Mouse (Mus musculus) kidney, postnatal 0 days (tissue): ENCODE data around the gene Slc25a18. TPM values are rescaled to one million over a fixed set of nuclear protein-coding genes. Genes with fewer than 3 reads are reported as not detected.

Experiments used
- ATAC-seq: fragments of 200-750 bp; cut with Nextera tagmentation; replicated peaks from 2 replicates; pipeline ENCODE4 v1.8.0; 2017; ENCODE audit warnings: low read depth, moderate number of reproducible peaks, moderate TSS enrichment, moderate library complexity; ENCODE audit not compliant: low FRiP score
- DNase-seq: peaks from one replicate; pipeline ENCODE4 v3.0.0-alpha.2; 2016; ENCODE audit warnings: low spot score
- H3K27ac ChIP-seq: fragments of 300-500 bp; sonication (generic); 2 replicates; pipeline ENCODE4 v1.5.1; 2014; ENCODE audit warnings: mild to moderate bottlenecking
- H3K27me3 ChIP-seq: fragments of 300-500 bp; sonication (generic); 2 replicates; pipeline ENCODE4 v1.6.1; 2014; ENCODE audit warnings: low read length, mixed read lengths; ENCODE audit not compliant: insufficient read depth
- H3K36me3 ChIP-seq: fragments of 300-500 bp; sonication (generic); 2 replicates; pipeline ENCODE4 v1.6.1; 2014; ENCODE audit warnings: low read length, mixed read lengths; ENCODE audit not compliant: insufficient read depth
- H3K4me1 ChIP-seq: fragments of 300-500 bp; sonication (generic); replicated peaks from 2 replicates; pipeline ENCODE4 v1.6.1; 2014; ENCODE audit warnings: antibody characterized with exemption, low read length, mixed read lengths; ENCODE audit not compliant: insufficient read depth
- H3K4me2 ChIP-seq: fragments of 300-500 bp; sonication (generic); 2 replicates; pipeline ENCODE4 v1.6.1; 2014; ENCODE audit warnings: mild to moderate bottlenecking, low read length, moderate library complexity, mixed read lengths
- H3K4me3 ChIP-seq: fragments of 300-500 bp; sonication (generic); replicated peaks from 2 replicates; pipeline ENCODE4 v1.5.1; 2014; ENCODE audit warnings: low read depth, low read length
- H3K9ac ChIP-seq: fragments of 300-500 bp; sonication (generic); 2 replicates; pipeline ENCODE4 v1.6.1; 2014; ENCODE audit warnings: low read depth, low read length
- H3K9me3 ChIP-seq: fragments of 300-500 bp; sonication (generic); replicated peaks from 2 replicates; pipeline ENCODE4 v1.6.1; 2016; ENCODE audit warnings: low read length, inconsistent platforms, mixed read lengths
- CTCF ChIP-seq: IDR thresholded peaks from 2 replicates; pipeline ENCODE4 v1.5.1; 2016; ENCODE audit warnings: antibody characterized with exemption, low read depth, mild to moderate bottlenecking, moderate library complexity
- WGBS: fragments of 180-500 bp; shearing (Covaris S2); extraction: QIAGEN DNeasy Blood & Tissue Kit; methylation state at CpG from one replicate; pipeline ENCODE4 v1.1.7; 2014; 5-methylcytosine and 5-hydroxymethylcytosine counted together
- microRNA-seq: library from miRNA; unstranded; fragments of <30 nt; microRNA quantifications from one replicate; pipeline ENCODE4, GENCODE M21; 2016
- polyA plus RNA-seq: library from polyadenylated mRNA; unstranded; fragments of >200 nt; fragmentation: Nextera tagmentation; extraction: Ambion mirVana; gene quantifications from 2 replicates; pipeline ENCODE4 v1.2.1, GENCODE M21; 2015

The Slc25a18 gene
- polyA plus RNA-seq, 1 experiment from 2014 or later: not detected

DNA sequence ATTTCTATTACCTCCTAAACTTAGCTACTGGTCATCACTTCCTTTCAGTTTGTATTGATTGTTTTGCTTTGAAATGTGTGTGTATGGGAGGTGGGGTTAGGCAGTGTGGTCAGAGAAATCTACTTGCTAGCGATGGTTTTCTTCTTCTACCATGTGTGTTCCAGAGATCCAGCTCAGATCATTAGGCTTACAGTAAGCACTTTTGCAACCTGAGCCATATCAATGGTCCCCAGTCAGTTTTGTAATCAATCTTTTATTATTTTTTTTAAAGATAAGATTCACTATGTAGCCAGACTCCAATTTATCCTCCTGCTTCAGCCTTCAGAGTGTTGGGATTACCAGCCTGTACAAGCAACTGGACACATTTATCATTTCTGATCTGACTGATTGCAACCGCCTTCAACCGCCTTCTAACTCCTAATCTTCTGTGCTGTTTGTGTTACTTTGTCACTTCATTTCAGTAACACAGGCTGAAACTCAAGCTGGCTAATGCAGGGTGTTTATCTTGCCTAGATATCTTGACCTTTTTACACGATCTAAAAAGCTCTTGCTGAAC lies 61.5 kb downstream of the Slc25a18 start:
- ATAC-seq: no peak
- Histone ChIP-seq H3K36me3 (no peaks in the 10 kb centered on the region), H3K27me3 (no peaks in the 10 kb centered on the region), H3K9me3 (no peaks in the 10 kb centered on the region), H3K4me1 (no peaks in the 10 kb centered on the region), H3K27ac (no peak overlapping the region), H3K4me3 (no peak overlapping the region), H3K9ac (no peak overlapping the region), H3K4me2 (no peak overlapping the region)
- no peak for TF ChIP-seq CTCF
- WGBS: 80% methylated on average over 4 of the region's 4 CpGs
- no peak for DNase-seq

DNA sequence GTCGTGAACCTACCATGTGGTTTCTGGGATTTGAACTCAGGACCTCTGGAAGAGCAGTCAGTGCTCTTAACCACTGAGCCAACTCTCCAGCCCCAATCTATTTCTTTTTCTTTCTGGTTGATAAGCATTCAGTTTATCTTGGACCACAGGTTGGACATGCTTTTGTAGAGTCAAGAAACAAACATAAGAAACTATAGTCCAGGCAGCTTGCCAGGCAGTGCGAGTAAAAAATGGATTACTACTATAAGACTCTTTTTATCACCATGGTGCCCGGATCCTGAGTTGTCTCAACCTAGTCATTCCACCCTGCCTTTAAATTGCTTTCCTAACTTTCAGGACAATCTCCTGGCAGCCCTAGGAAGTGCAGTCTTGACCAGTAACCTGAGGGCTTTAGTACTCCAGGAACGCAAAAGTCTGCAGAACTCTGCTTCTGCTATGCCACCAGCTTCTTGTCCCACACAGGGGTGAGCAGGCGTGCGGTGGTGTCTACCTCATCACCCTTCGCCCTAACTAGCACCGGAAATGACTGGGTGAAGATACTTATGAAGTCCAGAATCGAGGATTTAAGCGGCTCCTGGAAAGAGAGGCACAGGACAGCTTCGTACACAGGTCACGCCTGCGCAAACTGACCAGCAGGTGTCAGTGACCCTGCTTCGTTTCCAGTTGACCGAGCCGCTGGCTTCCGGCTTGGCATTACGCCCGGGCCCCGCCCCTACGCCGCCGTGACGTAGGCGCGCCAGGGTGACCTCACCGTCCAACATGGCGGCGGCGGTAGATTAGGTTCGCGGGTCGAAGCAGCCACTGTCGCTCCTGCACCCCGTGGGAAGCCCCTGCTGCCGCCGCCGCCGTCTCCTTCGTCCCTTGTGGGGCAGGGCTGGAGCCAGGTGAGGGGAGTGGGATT lies 62.3 kb downstream of the Slc25a18 start, which contains the start of gene Bcl2l13:
TSS of gene Bcl2l13 (plus strand) at position 739 of the 901 bp plus-strand sequence.
- peak; percentile 95 for ATAC-seq
- Histone ChIP-seq H3K36me3 (no peaks in the 10 kb centered on the region), H3K4me3 (peak within 1 kb of the TSS; percentile 71), H3K9ac (peak within 1 kb of the TSS; percentile 93), H3K4me1 (no peaks in the 10 kb centered on the region), H3K4me2 (peak within 1 kb of the TSS; percentile 74), H3K27ac (peak within 1 kb of the TSS; percentile 96), H3K9me3 (no peaks in the 10 kb centered on the region), H3K27me3 (no peaks in the 10 kb centered on the region)
- DNase-seq: peak; percentile 91
- WGBS: 3% methylated on average over 40 of the region's 40 CpGs
- peak; percentile 65 for TF ChIP-seq CTCF

DNA sequence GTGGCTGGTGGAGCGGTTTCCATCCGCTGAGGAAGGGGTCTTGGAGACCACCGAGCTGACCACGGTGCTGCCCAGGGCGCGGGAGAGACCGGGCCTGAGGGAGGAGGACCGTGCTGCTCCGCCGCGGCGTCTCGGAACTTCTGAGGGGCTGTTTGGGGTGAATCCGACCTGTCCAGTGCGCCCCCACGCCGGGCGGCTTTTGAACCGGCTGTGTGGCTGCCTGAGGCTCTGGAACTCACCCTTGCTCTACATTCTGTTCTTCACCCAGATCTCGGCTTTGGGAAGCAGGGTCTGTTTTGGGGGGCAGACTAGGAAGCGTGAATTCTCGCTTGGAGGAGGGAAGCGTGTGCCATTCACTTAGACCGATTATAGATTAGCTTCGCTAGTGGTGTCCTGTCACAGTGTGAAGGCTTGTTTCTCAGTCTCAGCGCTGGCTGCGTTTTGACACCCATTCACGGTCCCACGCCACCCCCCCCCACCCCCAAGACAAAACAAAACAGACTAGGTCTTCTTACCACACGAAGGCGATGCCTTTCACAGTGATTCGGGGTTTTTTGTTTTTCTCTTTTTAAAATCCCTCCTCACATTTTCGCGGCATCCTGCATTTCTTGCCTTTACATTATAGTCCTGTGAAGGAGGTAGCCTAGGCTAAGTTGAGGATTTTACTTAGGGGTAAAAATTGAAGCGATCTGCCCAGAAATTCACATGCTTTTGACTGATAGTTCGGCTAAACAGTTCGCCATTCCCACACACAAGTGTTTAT lies 63.2 kb downstream of the Slc25a18 start:
- ATAC-seq (peak; percentile 64), DNase-seq (peak; percentile 56)
- Histone ChIP-seq H3K9me3 (no peaks in the 10 kb centered on the region), H3K27me3 (no peaks in the 10 kb centered on the region), H3K4me1 (no peaks in the 10 kb centered on the region), H3K36me3 (no peaks in the 10 kb centered on the region), H3K9ac (peak overlapping the region; percentile 93), H3K27ac (peak overlapping the region; percentile 96), H3K4me2 (peak overlapping the region; percentile 74), H3K4me3 (peak overlapping the region; percentile 71)
- WGBS: 2% methylated on average over 37 of the region's 37 CpGs
- no peak for TF ChIP-seq CTCF

DNA sequence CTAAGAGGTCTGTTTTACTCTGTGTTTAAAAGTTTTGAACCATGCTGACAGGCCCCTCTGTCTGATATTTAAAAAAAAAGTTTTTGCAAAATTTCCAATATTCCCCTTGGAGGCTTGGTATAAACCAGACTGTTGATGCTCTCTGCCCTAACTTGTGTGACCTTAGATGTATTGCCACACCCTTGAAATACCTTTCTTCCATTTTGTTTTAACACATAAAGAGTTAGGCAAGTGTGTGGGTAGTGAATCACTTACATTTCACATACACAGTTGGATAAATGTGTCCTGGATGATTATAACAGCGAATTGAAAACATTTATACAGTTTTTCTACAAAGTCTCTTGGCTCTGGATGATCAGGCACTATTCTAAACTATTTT lies 63.8 kb downstream of the Slc25a18 start:
- no peak overlapping the region for H3K9ac ChIP-seq
- H3K9me3 ChIP-seq: no peaks in the 10 kb centered on the region
- no peak overlapping the region for H3K27ac ChIP-seq
- no peak for TF ChIP-seq CTCF
- no peaks in the 10 kb centered on the region for H3K36me3 ChIP-seq
- H3K4me1 ChIP-seq: no peaks in the 10 kb centered on the region
- H3K4me3 ChIP-seq: peak overlapping the region; percentile 71
- 71% methylated on average over 1 of the region's 1 CpGs for WGBS
- peak overlapping the region; percentile 74 for H3K4me2 ChIP-seq
- DNase-seq: no peak
- no peaks in the 10 kb centered on the region for H3K27me3 ChIP-seq
- no peak for ATAC-seq

DNA sequence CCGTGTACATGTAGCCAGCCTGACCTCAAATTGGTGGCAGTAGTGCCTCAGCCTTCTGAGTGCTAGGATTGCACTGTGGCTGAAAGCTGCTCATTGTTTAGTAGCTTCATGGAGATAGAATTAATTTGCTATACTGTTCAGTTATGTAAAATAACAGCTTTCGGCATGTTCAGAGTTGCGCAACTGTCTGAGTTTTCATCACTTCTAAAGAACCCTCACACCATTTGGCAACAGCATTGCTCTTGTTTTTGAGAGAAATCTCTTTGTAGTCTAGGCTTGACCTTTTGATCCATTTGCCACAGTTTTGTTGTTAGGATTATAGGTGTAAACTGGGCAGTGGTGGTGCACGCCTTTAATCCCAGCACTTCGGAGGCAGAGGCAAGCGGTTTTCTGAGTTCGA lies 66.9 kb downstream of the Slc25a18 start:
- Histone ChIP-seq H3K9me3 (no peaks in the 10 kb centered on the region), H3K4me3 (no peak overlapping the region), H3K4me1 (no peaks in the 10 kb centered on the region), H3K27me3 (no peaks in the 10 kb centered on the region), H3K27ac (no peak overlapping the region), H3K9ac (no peak overlapping the region), H3K36me3 (no peaks in the 10 kb centered on the region), H3K4me2 (no peak overlapping the region)
- WGBS: 96% methylated on average over 7 of the region's 7 CpGs
- TF ChIP-seq CTCF: no peak
- ATAC-seq (no peak), DNase-seq (no peak)

DNA sequence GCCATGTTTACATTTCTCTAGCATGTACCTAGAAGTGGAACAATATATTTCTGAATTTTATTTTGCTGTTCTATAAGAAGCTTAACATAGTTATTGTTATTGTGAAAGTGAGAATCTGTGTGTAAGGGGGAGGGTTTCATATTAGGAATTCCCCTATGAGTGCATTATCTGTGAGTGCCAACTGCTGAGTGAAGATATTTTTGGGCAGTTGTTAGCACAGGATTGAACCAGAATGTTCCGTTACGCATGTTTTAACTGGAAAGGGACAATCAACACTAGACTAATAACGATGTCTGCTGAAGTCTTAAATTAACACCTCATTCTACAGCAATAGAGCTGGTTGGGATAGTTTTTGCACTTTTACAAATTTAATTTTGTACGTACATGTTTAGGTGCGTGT lies 68.4 kb downstream of the Slc25a18 start:
- ATAC-seq (no peak), DNase-seq (no peak)
- Histone ChIP-seq H3K9me3 (no peaks in the 10 kb centered on the region), H3K36me3 (no peaks in the 10 kb centered on the region), H3K4me1 (no peaks in the 10 kb centered on the region), H3K9ac (no peak overlapping the region), H3K4me3 (no peak overlapping the region), H3K4me2 (no peak overlapping the region), H3K27me3 (no peaks in the 10 kb centered on the region), H3K27ac (no peak overlapping the region)
- TF ChIP-seq CTCF: no peak
- WGBS: 93% methylated on average over 5 of the region's 5 CpGs

Small RNA genes within 50 kb of the gene (microRNA-seq; reads per million reads assigned to microRNA genes)
- not detected for gene Gm25193

Other genes with a start within 250 kb of the Slc25a18 start
- 15.9 and 17.9 TPM in 2 replicates for gene Hdhd5, start 242.3 kb upstream of the Slc25a18 start, polyA plus RNA-seq
- 3.3 and 3.6 TPM in 2 replicates for gene Cecr2, start 107.2 kb upstream of the Slc25a18 start, polyA plus RNA-seq
- gene Atp6v1e1, start 49.2 kb downstream of the Slc25a18 start, polyA plus RNA-seq: 320 and 335 TPM in 2 replicates
- 22.4 and 22.9 TPM in 2 replicates for gene Bcl2l13, start 62.6 kb downstream of the Slc25a18 start, polyA plus RNA-seq
- 34.2 and 35.8 TPM in 2 replicates for gene Bid, start 143.3 kb downstream of the Slc25a18 start, polyA plus RNA-seq